Mouse (Mus musculus) C2C12 (cell line): ENCODE data around the gene Usp6nl.

Experiments
- CTCF ChIP-seq: IDR thresholded peaks from one replicate; pipeline ENCODE4 v1.5.1; 2011; ENCODE audit not compliant: control insufficient read depth, insufficient read depth, insufficient read length
- MYOG ChIP-seq: IDR thresholded peaks from one replicate; pipeline ENCODE4 v1.6.1; 2011; ENCODE audit not compliant: control insufficient read depth, insufficient read length; ENCODE audit errors: extremely low read depth

DNA sequence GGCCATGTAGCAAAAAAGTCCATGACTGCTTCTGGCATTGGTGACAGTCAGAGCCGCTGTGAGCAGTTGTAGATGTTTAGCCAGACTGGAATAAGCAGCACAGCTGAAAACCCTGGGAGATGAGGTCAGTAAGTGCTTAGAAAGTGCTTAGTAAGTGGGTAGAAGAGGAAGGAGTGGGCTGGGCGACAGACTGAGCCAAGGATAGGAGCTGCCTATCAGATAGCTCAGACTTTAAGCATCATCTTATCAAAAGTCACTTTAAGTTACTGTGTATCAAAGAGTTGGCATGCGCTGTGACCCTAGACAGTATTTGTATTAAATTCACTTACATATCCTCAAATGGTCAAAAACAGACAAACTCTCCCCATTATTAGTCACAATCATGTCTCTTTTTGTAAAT lies 37.7 kb upstream of the Usp6nl start:
- TF ChIP-seq CTCF (no peak), MYOG (no peak)
